Mouse (Mus musculus): Measurements from ENCODE around the gene Irf9.

Gene Irf9

DNA sequence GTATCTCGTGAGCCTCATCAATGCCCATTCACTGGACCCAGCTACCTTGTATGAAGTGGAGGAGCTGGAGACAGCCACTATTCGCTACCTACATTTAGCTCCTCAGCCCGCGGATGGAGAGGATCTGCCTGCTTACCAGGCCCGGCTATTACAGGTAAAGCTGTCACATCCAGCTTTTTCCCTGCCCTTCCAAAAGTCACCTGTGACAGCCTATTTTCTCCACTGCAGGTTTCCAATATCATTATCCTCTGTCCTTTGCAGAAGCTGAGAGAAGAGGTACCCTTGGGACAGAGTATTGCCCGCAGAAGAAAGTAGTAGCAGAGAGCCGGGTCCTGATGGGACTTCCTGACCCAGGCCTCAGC, at the start of gene Irf9:
Gene Irf9, plus strand, starts transcription at position 301 of the 362 bp plus-strand sequence.
- no peak for DNase-seq

DNA sequence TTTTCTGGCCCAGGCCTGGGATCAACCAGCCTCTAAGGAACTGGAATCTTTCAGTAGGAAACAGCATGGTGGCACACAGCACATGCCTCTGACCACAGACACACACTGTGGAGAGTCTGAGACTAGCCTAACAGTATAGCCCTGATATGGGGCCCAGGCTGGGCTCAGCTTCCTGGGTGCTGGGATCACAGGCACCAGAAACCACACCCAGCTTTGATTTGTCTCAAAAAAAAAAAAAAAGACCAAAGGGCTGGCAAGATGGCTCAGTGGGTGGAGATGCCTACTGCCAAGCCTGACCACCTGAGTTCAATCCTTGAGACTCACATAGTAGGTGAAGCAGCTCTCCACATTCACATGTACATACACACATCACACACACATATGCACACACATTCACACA, 48.7 kb upstream of the Irf9 start:
- no peak for DNase-seq

DNA sequence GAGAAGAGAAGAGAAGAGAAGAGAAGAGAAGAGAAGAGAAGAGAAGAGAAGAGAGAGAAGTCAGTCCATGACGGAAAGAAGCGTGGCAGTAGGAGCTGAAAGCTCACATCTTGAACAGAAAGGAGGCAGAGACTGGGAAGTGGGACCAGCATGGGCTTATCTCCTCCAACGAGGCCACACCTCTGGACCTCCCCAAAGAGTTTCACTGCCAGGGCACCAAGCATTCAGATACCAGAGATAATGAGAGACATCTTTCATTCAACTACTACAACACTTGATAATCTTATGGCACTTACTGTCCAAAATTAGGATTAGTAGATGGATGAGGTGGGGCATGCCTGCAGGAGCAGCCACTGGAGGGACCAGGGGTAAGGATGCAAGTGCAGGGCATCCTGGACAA, 47.6 kb upstream of the Irf9 start:
- no peak for DNase-seq

DNA sequence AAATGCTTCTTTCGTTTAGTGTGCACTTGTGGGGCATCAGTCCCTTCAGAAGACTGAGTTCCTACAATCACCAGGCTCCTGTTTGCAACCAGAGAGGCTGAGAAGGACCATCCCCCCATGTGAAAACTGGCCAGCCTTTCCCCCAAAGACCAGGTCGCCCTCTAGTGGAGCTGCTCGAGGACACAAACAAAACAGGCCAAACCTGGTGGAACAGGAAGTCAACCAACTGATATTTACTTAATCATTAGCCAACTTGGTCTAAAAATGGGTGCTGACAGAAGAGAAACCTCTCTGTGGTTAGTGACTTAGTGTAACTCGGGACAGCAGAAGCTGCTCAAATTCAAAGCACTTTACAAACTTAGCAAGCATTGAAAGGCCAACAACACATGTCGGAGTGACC, 46.4 kb upstream of the Irf9 start:
- DNase-seq: peak; percentile 78 to 82

DNA sequence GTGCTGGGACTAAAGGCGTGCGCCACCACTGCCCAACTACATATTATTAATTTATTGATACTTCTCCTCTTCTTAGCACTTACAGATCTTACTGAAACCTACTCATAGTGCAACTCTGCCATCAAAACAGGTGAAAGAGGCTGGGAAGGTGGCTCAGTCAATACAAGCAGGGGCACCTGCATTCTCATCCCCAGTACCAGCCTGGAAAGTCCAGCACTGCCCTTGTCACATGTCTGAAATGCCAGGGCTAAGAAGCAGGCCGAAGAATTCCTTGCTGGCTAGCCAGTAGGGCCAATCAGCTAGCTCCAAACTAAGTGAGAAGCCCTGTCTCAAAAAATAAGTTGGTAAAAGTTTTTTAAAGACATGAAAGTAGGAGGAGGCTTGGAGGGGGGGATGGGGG, 45.8 kb upstream of the Irf9 start:
- no peak for DNase-seq

DNA sequence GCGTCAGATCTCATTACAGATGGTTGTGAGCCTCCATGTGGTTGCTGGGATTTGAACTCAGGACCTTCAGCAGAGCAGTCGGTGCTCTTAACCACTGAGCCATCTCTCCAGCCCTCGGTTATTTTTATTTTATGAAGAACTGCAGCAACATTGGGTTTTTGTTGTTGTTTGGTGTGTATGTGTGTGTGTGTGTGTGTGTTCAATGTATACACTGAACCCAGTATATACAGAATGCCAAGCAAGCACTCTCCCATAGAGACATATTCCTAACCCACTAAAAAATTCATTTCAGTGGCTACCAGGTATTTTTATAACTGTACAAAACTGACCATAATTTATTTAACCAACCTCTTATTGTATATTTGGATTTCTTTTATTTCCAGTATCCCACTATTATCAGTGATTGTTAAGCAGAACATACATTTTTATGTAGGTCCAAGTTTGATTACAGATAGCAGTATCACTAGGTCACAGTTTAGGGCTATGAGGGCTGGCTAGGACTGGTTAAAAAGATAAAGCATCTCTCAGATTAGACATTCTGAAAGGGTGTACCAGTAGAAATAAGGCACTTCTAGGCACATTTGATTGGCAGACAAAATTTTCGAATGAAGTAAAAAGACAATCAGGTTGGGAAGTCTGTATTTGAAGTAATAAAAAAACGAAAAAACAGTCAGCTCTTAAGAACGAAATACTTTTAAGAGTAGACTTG, 44.5 kb upstream of the Irf9 start:
- no peak for DNase-seq

DNA sequence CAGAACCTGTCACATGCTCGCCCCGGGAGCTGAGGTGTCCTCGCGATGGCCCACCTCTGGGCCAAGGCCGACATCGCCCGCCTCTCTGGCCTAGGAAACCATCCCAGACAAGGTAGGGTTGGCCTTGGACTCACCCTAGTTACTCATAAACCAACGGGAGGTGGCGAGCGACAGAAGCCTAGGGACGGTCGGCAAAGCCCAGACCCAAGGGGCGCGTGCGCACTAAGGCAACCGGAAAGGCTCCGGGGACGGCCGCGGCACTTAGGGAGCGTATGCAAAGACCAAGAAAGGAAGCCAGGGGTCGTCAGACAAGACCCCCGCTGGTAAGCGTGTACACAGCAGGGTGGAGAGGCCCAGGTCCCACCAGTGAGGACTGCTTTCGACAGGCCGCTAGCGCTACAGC, 43.6 kb upstream of the Irf9 start, which contains the start of gene Dcaf11:
Gene Dcaf11, plus strand, starts transcription at position 208 of the 403 bp plus-strand sequence.
- DNase-seq: peak; percentile 92 to 94

DNA sequence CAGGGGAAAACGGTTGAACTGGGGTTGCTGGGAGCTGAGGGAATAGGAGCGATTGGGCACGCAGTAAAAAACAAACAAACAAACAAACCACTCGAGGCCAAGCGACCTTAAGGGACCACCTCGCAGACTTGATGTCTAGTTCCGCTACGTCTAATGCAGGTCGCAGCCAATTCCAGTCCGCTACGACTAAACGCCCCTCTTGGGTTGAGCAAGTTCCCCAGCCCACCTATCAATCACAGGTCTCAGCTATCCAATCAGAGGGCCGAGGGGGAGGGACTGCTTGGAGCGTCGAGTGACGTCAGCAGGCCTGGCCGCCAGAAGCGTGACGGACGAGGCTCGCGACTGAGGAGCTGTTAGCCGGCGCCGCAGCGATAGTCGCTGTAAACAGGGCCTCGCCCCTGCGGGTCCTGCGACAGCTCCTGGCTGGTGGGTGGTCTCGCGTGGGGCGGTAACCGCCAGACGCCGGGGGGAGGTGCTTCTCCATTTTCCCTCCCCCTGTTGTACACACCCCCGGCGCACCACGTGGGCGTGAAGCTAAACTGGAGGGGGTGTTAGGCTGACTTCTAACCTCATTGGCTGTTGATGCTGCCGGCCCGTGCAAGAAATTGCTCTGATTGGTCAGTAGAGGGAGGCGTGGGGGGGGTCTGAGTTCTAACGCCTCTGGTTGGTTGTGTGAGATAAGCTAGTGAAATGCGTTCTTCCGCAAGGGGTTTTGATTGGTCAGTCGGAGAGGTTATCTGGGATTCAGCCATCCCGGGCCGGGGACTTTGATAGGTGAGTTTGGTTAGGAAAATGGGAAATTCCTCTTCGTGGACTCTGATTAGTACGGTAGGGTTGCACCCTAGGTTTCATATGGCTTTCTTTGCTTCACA, 42.9 kb upstream of the Irf9 start, which contains the start of gene A730061H03Rik:
Gene A730061H03Rik, minus strand, starts transcription at position 205 of the 872 bp plus-strand sequence.
- DNase-seq: peak; percentile 96 to 100

DNA sequence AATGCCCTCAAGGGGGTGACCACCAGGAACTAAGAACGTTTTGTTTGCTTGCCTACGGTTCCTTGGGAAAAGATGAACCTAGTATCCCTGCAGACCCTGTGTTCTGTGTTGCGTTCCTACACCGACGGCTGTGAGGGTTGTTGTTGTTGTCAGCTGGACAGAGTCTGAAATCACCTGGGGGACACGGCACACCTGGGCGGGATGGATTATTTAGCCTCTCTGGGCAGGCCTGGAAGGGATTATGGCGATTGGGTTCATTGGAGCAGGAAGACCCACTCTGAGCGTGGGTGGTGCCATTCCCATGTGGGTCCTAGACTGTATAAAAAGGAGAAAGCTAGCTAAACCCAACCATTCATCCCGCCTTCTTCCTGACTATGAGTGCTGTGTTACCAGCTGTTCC, 41.5 kb upstream of the Irf9 start:
- DNase-seq: no peak

DNA sequence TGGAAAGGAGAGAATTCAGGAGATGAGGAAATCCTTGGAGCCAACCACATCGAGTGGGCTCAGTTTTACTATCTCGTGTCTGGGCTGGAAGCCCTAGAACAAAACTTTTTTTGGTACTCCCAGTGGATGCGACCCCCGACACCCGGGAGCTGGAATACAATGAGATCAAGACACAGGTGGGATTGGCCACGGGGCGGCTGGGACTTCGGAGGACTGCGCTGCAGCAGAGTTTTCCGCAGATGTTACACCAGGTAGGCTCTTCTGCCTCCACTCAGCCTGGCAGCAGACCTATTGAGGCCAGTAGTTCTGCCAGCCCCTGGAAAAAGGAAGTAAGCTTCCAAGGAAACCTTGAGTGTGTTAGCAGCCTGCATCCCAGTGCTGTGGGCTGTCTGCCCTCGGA, 40.1 kb upstream of the Irf9 start:
- DNase-seq: no peak

DNA sequence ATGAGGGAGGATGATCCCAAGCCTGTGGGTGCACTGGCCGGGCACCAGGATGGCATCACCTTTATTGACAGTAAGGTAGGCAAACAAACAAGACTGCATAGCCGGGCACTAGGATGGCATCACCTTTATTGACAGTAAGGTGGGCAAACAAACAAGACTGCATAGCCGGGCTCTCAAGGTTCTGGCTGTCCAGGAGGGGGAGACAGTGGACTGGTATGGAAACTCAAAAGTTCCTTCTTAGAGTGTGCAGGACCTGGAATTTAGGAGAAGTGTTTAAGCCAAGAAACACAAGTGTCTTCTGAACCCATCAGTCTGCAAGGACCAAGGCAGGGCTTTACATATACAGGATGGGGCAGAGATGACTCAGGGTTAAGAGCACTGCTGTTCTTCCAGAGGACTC, 37.6 kb upstream of the Irf9 start:
- DNase-seq: no peak

DNA sequence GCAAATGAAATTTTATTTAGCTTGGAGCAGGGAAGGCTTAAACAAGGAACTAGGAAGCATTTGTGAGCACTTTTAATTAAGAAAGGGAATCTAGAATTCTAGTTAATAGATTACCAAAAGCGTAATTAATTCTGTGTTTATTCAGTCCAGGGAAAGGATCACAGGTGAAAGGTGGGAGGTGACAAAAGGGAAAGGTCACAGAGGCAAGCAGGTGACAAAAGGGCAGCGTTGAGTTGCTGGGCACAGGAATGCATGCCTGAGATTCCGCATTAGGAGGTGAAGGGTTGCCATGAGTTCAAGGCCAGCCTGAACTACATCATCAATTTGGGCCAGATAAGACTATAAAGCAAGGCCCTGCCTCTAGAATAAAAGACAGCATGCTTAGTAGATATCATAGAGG, 35.9 kb upstream of the Irf9 start:
- no peak for DNase-seq

DNA sequence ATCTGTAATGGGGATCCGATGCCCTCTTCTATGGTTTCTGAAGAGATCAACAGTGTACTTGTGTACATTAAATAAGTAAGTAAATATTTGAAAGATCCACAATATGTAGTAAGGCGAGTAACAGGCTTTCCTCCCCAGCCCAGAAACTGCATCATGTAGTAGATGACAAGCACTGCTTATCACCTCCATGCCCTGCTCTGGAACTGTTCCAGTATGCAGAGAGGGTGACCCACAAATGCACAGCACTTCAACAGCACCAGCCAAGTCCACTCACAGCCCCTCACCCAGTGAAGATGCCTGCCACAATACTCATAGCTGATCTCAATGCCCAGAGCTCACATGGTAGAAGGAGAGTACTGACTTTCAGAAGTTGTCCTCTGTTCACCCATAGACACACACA, 32.8 kb upstream of the Irf9 start:
- no peak for DNase-seq

DNA sequence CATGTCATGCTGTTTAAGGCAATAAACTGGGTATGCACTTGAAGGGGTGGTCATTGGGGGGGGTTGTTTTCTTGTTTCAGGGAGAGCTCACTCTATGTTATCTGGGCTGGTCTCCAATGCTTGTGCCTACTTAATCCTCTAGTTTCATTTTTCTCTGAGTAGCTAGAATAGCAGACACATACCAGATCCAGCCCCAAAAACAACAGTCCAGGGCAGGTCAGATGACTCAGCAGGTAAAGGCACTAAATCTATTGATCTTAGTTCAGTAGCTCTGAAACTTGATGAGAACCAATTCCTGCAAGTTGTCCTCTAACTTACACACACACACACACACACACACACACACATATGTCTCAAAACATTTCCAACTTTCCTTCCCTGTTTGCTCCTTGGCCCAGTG, 31.6 kb upstream of the Irf9 start:
- DNase-seq: no peak

DNA sequence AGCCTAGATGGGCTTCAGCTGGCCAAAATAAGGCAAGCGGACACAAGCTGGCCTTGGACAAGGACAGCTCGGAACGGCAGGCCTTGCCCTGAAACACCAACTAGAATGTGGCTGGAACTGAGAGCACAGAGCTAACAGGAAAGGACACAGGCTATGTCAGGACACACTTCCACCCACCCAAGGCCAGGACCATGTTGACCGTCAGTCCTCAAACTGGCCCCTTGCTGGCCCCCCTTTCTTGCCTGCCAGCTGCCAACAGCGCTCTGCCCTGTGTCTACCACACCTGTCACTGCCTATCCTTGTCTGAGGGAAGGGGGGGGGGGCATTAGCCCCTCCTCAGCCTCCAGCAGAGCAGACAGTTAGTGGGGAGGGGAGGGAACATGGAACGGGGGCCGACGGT, 28.1 kb upstream of the Irf9 start, which contains the start of gene Fitm1:
Gene Fitm1, plus strand, starts transcription at position 316 of the 400 bp plus-strand sequence.
- DNase-seq: no peak

DNA sequence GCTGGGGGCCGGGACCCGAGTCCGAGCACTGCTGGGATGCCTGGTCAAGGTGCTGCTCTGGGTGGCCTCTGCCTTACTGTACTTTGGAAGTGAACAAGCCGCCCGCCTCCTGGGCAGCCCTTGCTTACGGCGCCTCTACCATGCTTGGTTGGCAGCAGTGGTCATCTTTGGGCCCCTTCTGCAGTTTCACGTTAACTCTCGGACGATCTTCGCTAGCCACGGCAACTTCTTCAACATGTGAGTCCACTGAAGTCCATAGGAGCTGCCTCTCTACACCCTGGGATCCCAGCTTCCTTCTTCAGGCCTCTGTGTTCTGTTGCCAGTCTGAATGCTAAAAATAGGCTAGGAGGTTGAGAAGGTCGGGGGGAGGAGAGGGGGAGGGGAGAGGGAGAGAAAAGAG, 27.7 kb upstream of the Irf9 start:
- DNase-seq: no peak

DNA sequence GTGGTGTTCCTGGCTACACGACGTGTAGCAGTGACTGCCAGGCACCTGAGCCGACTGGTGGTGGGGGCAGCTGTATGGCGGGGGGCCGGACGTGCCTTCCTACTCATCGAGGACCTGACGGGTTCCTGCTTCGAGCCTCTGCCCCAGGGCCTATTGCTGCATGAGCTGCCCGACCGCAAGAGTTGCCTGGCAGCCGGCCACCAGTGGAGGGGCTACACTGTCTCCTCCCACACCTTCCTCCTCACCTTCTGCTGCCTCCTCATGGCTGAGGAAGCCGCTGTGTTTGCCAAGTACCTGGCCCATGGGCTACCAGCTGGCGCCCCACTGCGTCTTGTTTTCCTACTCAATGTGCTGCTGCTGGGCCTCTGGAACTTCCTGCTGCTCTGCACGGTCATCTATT, 27.0 kb upstream of the Irf9 start:
- DNase-seq: no peak

DNA sequence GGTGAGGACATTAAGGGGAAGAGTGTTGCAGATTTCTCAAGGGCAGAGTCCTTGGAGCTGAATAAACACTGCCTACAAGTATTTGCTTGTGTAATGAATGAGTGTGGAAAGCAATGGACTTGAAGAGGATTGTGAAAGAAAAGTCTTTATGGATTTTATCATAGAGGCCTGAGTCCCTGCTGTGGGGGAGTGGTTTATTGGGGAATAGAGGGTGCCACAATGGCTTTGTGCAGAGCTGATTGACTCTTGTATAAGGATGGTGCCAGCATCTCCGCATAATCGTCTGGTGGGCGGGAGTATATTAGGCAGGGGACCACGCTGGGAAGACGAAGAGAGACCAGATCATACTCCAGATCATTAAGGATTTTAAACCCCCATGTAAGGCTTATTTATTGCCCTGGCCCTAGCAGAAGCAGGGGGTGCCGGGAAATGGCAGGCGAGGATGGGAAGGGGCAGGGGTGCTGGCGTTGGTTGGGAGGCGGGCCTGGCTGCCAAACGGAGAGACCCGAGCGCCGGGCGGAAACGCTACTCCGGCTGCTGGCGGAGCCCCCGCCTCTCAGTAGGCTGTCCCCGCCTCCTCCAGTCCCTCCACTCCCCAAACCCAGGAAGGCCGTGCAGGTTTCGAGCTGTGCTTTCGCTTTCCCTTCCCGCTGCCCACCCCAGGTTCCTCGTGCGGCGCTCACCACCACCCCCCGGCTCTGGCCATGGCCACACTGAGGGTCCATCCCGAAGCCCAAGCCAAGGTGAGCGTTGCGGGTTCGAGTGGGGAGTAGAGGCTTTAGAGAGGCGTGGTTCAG, 25.3 kb upstream of the Irf9 start, which contains the start of gene Psme1:
Gene Psme1, plus strand, starts transcription at position 253 of the 797 bp plus-strand sequence.
- peak; percentile 54 to 62 for DNase-seq

DNA sequence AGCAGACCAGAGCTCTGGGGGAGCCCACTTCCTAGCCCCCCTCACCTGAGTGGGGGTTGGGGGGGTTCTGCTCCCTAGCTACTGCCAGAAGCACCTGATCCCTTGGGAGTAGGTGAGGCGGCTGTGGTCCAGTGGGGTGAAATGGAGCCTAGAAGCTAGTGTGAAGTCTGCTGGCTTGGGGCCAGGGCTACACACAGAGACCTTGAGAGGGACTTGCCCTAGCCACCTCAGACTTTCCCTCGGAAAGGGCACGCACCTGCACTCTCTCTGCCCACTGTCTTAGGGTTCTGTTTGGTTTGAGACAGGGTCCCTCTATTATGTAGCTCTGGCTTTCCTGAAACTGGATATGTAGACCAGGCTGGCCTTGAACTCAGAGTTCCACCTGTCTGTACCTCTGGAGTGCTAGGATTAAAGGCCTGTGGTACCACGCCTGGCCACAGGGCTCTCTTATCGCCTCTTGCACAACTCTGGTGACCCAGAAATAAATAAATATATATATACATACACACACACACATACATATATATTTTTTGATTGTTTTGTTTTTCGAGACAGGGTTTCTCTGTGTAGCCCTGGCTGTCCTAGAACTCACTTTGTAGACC, 24.6 kb upstream of the Irf9 start:
- peak in 1 of 2 experiments; percentile 44 for DNase-seq

DNA sequence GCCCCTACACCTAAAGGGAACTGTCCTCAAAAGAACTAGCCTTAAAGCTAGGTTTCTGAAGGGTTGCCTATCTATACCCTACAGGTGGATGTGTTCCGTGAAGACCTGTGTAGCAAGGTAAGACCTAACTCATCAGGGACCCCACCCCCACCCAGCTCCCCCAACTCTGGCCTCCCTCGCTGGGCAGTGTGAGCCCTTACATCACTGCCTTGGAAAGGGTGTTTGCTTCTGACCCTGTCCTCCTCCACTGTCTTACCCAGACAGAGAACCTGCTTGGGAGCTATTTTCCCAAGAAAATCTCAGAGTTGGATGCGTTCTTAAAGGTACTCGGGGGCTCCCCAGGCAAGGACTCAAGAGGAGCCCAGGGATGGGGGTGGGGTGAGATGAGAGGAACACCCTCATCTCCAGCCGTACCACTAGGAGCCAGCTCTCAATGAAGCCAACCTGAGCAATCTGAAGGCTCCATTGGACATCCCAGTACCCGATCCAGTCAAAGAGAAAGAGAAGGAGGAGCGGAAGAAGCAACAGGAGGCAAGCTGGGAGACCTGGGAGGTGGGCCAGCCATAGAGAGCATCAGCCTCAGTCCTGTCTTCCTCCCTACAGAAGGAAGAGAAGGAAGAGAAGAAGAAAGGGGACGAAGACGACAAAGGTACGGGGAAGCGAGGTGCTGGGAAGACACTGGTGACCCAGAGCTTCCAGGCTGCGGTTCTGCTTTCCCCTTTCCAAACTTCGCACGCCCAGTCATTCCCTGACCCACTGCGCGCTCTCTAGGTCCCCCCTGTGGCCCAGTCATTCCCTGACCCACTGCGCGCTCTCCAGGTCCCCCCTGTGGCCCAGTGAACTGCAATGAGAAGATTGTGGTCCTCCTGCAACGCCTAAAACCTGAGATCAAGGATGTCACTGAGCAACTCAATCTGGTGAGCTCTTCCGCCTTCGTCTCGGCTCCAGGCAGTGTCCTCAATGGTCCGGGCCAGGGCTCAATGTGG, 23.6 kb upstream of the Irf9 start:
- no peak for DNase-seq

DNA sequence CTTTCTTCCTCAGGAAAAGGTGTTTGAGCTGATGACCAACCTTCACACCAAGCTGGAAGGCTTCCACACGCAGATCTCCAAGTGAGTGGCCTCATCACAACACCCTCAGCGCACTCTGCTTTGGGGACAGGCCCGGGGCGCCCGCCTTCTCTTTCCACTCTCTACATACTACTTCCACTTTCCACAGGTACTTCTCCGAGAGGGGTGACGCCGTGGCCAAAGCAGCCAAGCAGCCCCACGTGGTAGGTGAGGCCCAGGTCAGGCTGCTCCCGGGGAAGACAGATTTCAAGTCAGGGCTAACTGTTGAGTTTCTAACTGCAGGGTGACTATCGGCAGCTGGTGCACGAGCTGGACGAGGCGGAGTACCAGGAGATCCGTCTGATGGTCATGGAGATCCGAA, 22.6 kb upstream of the Irf9 start:
- no peak for DNase-seq

All from cerebellum, adult 18-20 months (tissue).